8 mouse cellular contexts compared by ENCODE assay signal in the genomic region with DNA sequence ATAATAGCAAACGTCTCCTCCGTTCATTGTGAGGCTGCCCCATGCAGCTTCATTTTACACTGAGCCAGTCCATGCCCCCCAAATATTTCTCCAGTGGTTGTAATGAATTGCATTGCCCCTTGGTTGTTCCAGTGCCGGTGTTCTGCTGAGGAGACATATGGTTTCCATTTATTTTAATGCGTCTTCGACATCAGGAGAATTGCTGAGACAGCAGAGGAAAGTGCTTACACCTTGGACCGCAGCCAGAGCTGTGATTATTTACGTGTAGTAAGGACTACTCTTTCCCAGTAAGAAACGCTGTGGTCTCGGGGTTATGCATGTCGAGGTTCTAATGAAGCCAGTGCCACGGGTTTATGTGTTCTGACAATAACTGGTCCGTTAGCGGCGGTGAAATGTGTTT.
DNase-seq lines count a peak whose midpoint lies in the region; ATAC-seq lines count a peak whose summit lies in the region.

No protein-coding gene starts in this region.

- peak overlapping the region; percentile 31 for H3K4me2 ChIP-seq in hindbrain, embryonic 14.5 days (replicated peaks)

- 13% methylated on average over 14 of the region's 14 CpGs for WGBS in hindbrain, embryonic 14.5 days

- H3K4me3 ChIP-seq in hindbrain, embryonic 14.5 days (replicated peaks; ENCODE audit: low read length): no peak overlapping the region

- H3K27ac ChIP-seq in hindbrain, embryonic 14.5 days: peak overlapping the region; percentile 87

- no peaks in the 10 kb centered on the region for H3K27me3 ChIP-seq in hindbrain, embryonic 14.5 days (ENCODE audit: control insufficient read depth, insufficient read depth, low read length)

- no peaks in the 10 kb centered on the region for H3K9me3 ChIP-seq in hindbrain, embryonic 14.5 days (ENCODE audit: control insufficient read depth, low read length)

- DNase-seq in embryo, embryonic 10 days (ENCODE audit: low spot score): peak; percentile 42
- no peak for DNase-seq in embryo, embryonic 9.5 days (ENCODE audit: extremely low spot score)
- DNase-seq in embryo, embryonic 10.5 days (ENCODE audit: low spot score): peak; percentile 59
- DNase-seq in hindbrain, embryonic 14.5 days (ENCODE audit: low spot score): peak; percentile 77
- DNase-seq in mesoderm, embryonic 11.5 days (ENCODE audit: low read depth, low spot score): peak; percentile 77
- DNase-seq in heart, adult 8-10 months (ENCODE audit: low spot score): no peak
- DNase-seq in adrenal gland, adult (ENCODE audit: inconsistent age in 2 of 2, low spot score in 1 of 2): no peak
- DNase-seq in adrenal gland, adult 8-10 months: no peak

- ATAC-seq in hindbrain, embryonic 14.5 days (ENCODE audit: low FRiP score): peak; percentile 51

- H3K9ac ChIP-seq in hindbrain, embryonic 14.5 days: 0 out of 2 replicates have a peak overlapping the region, but pooled peaks have one; percentile 40

- H3K36me3 ChIP-seq in hindbrain, embryonic 14.5 days (replicated peaks; ENCODE audit: control insufficient read depth, insufficient read depth): no peaks in the 10 kb centered on the region

- peaks cover 45% of the 10 kb centered on the region for H3K4me1 ChIP-seq in hindbrain, embryonic 14.5 days (replicated peaks; ENCODE audit: control insufficient read depth, insufficient read depth, low read length)

Comparison
In these comparisons a context has a peak if more than half of its experiments do, and no peak if none do; other contexts are left out.
1. DNase-seq: peak in embryo, embryonic 10 days (single experiment), embryo, embryonic 10.5 days (single experiment), hindbrain, embryonic 14.5 days (single experiment) and mesoderm, embryonic 11.5 days (single experiment); none in embryo, embryonic 9.5 days (single experiment), heart, adult 8-10 months (single experiment), adrenal gland, adult (0 of 2) and adrenal gland, adult 8-10 months (single experiment).